In the genomic region with DNA sequence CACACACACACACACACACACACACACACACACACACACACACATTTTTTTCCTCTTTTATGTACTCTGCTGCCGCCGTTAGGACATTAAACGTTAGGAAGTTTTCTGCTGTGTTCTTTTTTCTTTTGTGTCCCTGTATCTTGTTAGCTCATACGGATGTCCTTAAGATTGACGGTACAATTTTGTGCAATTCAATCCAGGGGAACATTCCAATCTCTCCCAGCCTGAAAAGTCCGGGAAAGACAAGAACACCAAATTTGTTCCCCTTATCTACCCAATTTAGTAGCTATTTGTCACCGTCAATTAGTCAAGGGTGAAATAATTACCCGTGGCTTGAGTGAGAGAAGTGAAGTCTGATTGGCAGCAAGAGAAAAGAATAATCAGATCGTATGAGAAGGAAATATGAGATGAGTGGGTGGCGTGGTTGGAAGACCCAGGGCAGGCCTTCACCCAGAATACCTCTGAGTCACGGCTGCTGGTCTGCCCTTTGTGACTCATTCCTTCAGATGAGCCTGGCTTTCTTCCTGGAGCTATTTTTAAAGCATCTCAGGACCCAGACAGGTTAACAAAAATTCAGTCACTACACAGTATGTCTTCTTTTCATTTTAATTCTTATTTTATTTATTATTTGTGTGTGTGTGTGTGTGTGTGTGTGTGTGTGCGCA, we compare ENCODE assay signal across 9 mouse cellular contexts.
DNase-seq lines count a peak whose midpoint lies in the region; ATAC-seq lines count a peak whose summit lies in the region.
"Had no signal": no experiment of that assay in that cellular context is flagged by ENCODE, and none has a peak within 500 bp of the region (broad histone marks: within the 10 kb centered on the region; RNA-seq: fewer than 3 reads in every experiment).

No protein-coding gene starts in this region.

- 48% methylated on average over 12 of the region's 12 CpGs for WGBS in heart, embryonic 11.5 days (ENCODE audit: insufficient replicate concordance)
- 48% methylated on average over 12 of the region's 12 CpGs for WGBS in midbrain, embryonic 14.5 days
- WGBS in midbrain, embryonic 10.5 days = 81% methylated on average over 12 of the region's 12 CpGs

- no peak for ATAC-seq in heart, embryonic 11.5 days (replicated peaks; ENCODE audit: insufficient number of reproducible peaks, low FRiP score, low TSS enrichment)
- ATAC-seq in midbrain, embryonic 14.5 days (ENCODE audit: low FRiP score, low TSS enrichment) = no peak
- no peak for ATAC-seq in megakaryocyte progenitor cell, adult 5-6 weeks (replicated peaks; ENCODE audit: poor library complexity)

- H3K4me2 ChIP-seq in heart, embryonic 11.5 days = no peak overlapping the region
- no peak overlapping the region for H3K4me2 ChIP-seq in midbrain, embryonic 14.5 days (ENCODE audit: low read length)
- H3K4me2 ChIP-seq: limb, embryonic 12.5 days had no signal

- H3K9ac ChIP-seq in heart, embryonic 11.5 days (ENCODE audit: low read depth, low read length) = no peak overlapping the region
- no peak overlapping the region for H3K9ac ChIP-seq in midbrain, embryonic 14.5 days (replicated peaks; ENCODE audit: low read length)
- H3K9ac ChIP-seq: limb, embryonic 12.5 days had no signal

- no peaks in the 10 kb centered on the region for H3K4me1 ChIP-seq in heart, embryonic 11.5 days (ENCODE audit: control insufficient read depth, insufficient read depth, low read length)
- no peaks in the 10 kb centered on the region for H3K4me1 ChIP-seq in midbrain, embryonic 14.5 days (ENCODE audit: control insufficient read depth, insufficient read depth, low read length)
- H3K4me1 ChIP-seq in midbrain, embryonic 10.5 days = no peaks in the 10 kb centered on the region
- H3K4me1 ChIP-seq: limb, embryonic 12.5 days had no signal

- H3K9me3 ChIP-seq in heart, embryonic 11.5 days (replicated peaks; ENCODE audit: control insufficient read depth, low read length) = no peaks in the 10 kb centered on the region
- 0 out of 2 replicates have a peak, but pooled peaks cover under 1% of the 10 kb centered on the region for H3K9me3 ChIP-seq in midbrain, embryonic 14.5 days (ENCODE audit: control insufficient read depth, low read length)
- no peaks in the 10 kb centered on the region; the same call in 1 of the 2 replicates for H3K9me3 ChIP-seq in midbrain, embryonic 10.5 days (replicated peaks)

- no peak overlapping the region for H3K27ac ChIP-seq in heart, embryonic 11.5 days (ENCODE audit: low read depth, low read length)
- H3K27ac ChIP-seq in midbrain, embryonic 14.5 days (replicated peaks; ENCODE audit: low read depth, low read length) = no peak overlapping the region
- H3K27ac ChIP-seq in midbrain, embryonic 10.5 days (replicated peaks) = no peak overlapping the region
- H3K27ac ChIP-seq: limb, embryonic 12.5 days had no signal

- DNase-seq in heart, adult 11 months = peak; percentile 85
- peak; percentile 12 for DNase-seq in midbrain, embryonic 14.5 days
- no peak for DNase-seq in midbrain, embryonic 10.5 days (ENCODE audit: low spot score)
- peak; percentile 42 for DNase-seq in adrenal gland, postnatal 10 days
- DNase-seq in mesoderm, embryonic 11.5 days (ENCODE audit: low read depth, low spot score) = peak; percentile 23
- DNase-seq in thymus, adult 18-20 months = no peak

- no peaks in the 10 kb centered on the region for H3K36me3 ChIP-seq in heart, embryonic 11.5 days (ENCODE audit: control insufficient read depth, insufficient read depth, low read length)
- no peaks in the 10 kb centered on the region for H3K36me3 ChIP-seq in midbrain, embryonic 14.5 days (ENCODE audit: control insufficient read depth, insufficient read depth, low read length)
- no peaks in the 10 kb centered on the region for H3K36me3 ChIP-seq in midbrain, embryonic 10.5 days
- H3K36me3 ChIP-seq: limb, embryonic 12.5 days had no signal

- no peaks in the 10 kb centered on the region for H3K27me3 ChIP-seq in heart, embryonic 11.5 days (ENCODE audit: control insufficient read depth, insufficient read depth, low read length)
- H3K27me3 ChIP-seq in midbrain, embryonic 14.5 days (ENCODE audit: control insufficient read depth, insufficient read depth, low read length) = no peaks in the 10 kb centered on the region
- H3K27me3 ChIP-seq in midbrain, embryonic 10.5 days (ENCODE audit: low read depth, poor library complexity, severe bottlenecking) = no peaks in the 10 kb centered on the region
- H3K27me3 ChIP-seq: limb, embryonic 12.5 days had no signal

- no peak overlapping the region for H3K4me3 ChIP-seq in heart, embryonic 11.5 days (ENCODE audit: low read depth, low read length)
- H3K4me3 ChIP-seq in midbrain, embryonic 14.5 days (replicated peaks; ENCODE audit: low read depth, low read length) = no peak overlapping the region
- H3K4me3 ChIP-seq in midbrain, embryonic 10.5 days = no peak overlapping the region
- H3K4me3 ChIP-seq: limb, embryonic 12.5 days had no signal

Comparison
In these comparisons a context has a peak if more than half of its experiments do, and no peak if none do; other contexts are left out.
1. DNase-seq: peak in heart, adult 11 months (single experiment), midbrain, embryonic 14.5 days (single experiment), adrenal gland, postnatal 10 days (single experiment) and mesoderm, embryonic 11.5 days (single experiment); none in midbrain, embryonic 10.5 days (single experiment) and thymus, adult 18-20 months (0 of 2).